Mouse (Mus musculus): ENCODE measurements around the gene Mtfr1l.

Mtfr1l gene

DNA sequence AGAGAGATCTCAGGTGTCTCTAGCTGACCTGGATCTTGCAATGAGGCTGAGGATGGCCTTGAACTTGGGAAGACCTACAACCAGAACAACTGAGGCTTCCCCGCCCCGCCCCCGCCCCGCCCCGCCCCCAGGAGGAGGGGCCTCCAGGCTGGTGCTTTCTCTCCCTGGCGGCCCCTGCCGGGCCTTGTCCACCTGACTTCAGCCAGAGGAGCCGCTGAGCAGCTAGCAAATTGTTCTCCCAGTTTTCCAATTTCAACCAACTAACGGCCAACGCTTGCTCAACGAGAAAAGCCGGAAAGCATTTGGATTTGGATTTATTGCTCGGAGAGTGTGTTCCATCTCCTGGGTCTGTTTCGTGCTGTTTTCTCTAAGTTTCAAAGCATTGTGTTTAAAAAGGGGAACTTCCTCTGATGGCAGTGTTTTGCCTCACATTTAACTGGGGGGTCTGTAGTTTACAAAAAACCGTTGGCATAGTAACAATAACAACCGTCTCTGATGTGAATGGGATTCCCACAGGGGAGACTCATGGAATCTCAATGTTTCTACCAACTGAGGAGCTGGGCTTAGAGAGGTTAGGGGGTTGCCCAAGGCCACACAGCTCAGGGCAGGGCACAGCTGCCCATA is 22.6 kb upstream of the Mtfr1l start:
- no peak for DNase-seq (ENCODE audit: low spot score in 2 of 2)

DNA sequence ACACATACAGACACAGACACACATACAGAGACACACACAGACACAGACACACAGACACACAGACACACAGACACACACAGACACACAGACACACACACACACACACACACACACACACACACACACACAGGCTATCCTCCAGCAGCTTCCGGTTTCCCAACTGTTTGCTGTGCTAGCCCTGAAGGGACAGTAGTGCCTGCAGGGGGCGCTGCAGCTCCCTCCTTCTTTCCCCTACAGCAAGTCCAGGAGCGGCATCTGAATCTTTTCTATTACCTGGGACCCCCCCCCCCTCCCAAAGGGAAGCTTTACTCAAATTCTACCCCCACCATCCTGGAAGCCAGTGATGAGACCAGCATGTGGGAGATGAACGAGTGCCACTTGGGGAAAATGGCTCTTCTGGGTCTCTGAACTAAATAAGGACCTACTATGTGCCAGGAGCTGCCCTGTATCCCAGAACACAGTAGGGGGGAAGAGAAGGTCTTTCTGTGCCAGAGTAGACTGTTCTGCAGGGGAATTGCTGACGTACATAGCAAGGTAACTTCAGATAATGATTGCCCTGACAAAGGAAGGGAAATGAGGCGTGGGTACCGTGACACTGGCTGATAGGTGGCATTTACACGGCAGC is 20.9 kb upstream of the Mtfr1l start:
- no peak for DNase-seq (ENCODE audit: low spot score in 2 of 2)

DNA sequence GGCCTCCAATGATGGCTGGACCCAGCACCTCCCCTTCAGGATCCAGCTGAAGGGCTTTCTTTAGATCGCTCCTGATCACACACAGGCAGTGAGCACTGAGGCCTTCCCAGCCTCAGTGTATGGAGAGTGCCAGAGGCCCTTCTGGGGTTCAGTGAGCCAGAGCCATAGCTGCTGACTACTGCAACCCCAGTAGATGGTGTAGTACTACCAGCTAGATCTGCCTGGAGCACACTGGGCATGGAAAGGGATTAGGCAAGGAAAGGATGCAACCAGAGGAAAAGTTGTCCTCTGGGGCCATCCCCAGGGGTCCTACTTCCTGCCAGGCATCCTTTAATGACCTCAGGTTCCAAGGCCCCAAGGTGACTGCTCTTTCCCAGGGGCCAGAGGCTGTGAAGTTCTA is 18.4 kb upstream of the Mtfr1l start:
- DNase-seq (ENCODE audit: low spot score in 2 of 2) = no peak

DNA sequence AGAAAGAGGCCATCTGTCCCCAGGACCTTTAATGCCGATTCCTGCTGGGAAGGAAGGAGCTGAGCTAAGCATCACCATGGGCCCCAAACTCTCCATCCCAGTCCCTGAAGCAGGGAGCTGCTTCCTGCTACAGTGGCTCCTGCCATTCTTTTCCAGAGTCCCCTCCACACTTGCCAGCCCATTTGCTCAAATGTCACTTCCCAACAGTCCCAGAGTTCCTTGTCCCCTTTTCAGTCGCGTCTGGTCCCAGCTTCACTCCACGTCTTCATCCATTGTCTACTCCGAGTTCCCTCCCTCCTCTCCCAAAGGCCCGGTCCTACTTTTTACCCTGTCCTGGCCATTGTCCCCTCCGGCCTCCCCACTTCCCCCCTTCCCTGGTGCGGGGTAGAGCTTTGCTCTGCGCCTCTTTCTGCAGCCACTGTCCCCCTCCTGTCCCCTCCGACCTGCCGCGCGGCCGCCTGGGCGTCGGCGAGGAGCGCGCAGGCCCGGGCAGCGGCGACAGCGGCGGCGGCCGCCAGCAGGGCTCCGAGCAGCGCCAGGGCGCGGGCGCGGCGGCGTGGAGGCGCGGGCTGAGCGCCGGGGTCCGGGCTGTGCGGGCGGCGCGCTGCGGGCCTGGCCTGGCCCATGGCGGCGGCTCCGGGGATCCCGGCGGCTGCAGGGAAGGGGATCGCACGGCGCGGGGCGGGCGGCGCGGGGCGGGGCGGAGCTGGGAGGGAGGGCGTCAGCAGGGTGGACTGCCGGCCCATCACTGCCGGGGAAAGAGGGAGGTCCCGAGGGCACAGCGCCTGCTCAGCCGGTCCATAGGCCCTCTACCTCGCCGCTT is 16.5 kb upstream of the Mtfr1l start, which contains the start of gene Selenon:
Gene Selenon, minus strand, starts transcription at position 673 of the 823 bp plus-strand sequence.
- DNase-seq (ENCODE audit: low spot score in 2 of 2) = peak in 1 of 2 experiments; percentile 24

DNA sequence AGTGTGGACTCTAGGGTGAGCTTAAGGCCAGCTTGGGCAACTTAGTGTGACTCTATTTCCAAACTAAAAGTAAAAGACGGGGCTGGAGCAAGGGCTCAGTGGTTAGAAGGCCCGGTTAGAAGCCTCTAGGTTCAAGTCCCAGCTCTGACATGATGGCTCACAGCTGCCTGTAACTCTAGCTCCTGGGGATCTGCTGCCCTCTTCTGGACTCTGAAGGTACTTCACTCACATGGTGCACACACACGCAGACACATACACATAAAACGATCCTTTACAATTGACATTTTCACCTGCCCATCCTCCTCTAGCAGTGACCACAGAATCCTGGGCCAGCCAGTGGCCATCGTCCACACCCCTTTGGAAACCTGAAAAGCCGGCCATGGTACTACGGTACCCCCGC is 14.7 kb upstream of the Mtfr1l start:
- DNase-seq (ENCODE audit: low spot score in 2 of 2) = no peak

DNA sequence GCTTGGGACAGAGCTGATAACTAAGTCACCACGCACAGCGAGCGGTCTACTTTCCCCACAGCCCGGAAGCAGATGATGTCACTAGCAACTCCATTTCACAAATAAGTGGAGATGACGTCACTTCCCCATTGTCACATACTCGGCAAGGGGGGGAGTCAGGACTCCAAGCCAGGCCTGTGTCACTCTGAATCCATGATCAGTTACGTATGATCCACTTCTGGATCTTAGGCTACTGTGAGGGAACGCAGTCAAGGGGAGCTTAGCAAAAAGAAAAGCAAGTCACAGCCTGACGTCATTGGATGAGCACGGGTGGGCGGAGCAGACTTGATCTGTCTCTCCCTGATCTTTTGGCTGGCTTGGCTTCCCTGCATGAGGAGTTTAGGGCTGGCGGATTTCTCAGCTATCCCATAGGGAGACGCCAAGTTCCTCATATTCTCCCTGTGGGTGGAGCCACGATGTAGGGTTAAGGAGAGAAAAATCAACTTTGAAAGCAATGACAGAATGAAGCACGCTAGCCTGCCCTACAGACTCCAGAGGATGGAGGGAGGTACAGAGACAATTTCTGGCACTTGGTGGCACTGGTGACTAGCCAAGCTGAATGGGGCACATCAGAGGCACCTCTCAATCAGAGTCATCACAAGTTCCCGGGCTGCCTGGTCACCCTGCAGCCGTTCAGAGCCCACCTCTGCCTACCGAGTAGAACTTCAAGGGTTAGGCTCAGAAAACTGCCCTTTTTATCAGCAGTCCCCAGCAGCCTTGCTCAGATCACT is 13.2 kb upstream of the Mtfr1l start:
- no peak for DNase-seq (ENCODE audit: low spot score in 2 of 2)

DNA sequence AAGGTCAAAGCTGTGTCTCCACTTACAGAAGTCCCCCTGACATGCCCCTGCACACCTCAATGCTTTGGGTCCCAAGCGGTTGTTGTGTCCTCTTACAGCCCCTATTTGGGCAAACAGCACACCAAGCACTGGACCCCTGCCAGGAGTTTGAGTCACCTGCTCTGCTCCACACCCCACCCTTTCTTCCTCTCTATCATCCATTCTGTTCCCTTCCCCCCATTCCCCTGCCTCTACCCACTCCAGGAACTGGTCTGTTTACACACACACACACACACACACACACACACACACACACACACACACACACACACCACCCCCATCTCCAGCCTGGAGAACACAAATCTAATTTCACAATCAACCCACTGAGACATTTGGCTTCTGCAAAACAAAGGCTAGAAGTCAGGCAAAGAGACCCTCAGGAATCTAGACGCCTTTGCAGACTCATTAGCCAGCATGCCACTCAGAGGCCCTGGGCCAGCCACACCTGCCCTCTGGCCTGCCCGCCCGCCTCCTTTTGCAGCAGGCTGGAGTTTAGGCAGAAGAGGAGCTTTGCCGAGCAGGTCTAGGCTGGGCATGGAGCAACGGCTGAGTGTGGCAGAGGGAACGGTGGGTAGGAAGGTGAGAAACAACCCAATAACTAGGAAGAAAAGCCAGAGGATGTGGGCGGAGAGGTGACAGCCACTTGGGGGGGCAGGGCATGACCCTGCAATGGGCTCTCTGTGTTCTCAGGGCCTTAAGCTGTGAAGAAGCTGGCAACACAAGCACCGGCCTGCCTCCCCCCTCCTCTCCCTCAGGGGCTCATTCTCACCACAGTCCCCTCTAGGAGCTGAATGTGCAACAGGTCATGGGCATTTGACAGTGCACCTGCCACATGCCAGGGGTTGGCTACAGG is 11.9 kb upstream of the Mtfr1l start:
- no peak for DNase-seq (ENCODE audit: low spot score in 2 of 2)

DNA sequence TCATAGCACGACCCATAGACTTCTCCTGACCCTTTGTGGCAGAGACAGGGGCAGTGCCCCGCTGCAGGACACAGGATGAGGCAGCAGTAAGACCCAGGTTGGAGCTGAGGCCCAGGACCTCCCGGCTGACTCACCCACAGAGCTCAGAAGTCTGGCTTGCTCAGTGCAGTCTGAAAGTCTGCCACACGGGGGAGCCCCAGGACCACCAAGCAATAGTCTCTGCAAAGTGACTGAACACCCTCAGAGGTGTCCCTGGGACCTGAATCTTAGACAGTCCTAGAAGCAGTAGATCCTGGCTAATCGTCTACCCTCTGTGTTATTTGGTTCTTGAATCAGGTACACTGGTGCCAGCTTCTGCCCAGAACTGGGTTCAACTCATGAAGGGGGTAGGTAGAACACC is 8.1 kb upstream of the Mtfr1l start:
- DNase-seq (ENCODE audit: low spot score in 2 of 2) = peak; percentile 79 to 89

DNA sequence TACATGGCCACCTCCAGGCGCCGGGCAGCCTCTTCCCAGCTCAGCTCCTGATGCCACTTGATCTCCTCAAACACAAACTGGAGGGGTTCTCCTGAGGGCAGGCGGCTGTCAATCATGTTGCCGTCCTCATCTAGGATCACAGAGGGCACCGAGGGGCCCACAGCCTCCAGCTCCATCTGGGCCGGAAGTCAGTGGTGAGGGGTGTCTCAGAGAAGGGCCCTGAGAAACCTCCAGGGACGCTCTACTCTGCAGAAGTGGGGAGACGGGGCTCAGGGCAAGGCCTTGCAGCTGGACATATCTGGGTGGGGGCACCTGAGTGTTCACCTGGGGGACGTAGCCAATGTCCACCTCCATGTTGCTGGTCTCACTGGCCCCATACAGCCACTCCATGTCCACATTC is 7.5 kb upstream of the Mtfr1l start:
- no peak for DNase-seq (ENCODE audit: low spot score in 2 of 2)

DNA sequence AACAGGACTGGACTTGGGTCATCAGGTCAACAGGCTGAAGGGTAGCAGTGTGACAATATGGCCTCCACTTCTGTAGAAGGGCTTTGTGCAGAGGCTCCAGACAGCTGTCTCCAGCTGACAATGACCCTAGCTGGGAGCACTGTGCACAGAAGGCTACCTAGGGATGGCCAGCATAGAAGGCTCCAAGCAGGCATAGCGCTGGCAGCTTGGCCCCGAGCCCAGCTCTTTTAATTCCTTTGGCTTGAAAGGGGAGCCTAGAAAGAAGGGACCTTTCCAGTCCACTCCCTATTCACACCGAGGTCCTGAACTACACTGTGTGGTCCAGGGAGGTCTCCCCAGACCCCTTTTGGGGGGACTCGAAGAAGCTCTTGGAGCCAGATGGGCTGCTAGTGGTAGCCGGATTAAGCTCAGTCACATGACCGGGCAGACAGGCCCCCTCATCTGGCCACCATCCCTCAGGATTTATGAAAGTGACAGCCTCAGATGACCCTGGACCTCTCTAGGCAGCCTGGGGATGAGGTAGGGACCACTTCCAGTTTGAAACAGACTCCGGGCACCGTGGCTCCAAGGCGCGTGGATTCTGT is 3.9 kb upstream of the Mtfr1l start:
- DNase-seq (ENCODE audit: low spot score in 2 of 2) = no peak

DNA sequence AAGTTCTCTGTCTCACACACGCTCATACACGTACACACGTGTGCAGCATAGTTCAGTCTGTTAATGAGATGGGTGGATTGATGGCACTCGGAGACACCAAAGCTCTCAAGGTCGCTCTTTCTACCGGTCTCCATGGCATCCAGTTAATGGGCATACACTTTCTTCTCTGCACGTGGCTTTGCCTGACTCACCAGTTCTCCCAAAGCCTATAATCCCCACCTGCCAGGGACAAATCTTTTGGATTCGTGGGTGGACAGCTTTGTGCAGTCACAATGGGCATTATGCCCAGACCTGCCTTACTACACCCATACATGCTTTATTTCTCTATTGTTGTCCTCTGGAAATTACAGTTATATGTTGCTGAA is 582 bp upstream of the Mtfr1l start:
- peak; percentile 47 to 57 for DNase-seq (ENCODE audit: low spot score in 2 of 2)

DNA sequence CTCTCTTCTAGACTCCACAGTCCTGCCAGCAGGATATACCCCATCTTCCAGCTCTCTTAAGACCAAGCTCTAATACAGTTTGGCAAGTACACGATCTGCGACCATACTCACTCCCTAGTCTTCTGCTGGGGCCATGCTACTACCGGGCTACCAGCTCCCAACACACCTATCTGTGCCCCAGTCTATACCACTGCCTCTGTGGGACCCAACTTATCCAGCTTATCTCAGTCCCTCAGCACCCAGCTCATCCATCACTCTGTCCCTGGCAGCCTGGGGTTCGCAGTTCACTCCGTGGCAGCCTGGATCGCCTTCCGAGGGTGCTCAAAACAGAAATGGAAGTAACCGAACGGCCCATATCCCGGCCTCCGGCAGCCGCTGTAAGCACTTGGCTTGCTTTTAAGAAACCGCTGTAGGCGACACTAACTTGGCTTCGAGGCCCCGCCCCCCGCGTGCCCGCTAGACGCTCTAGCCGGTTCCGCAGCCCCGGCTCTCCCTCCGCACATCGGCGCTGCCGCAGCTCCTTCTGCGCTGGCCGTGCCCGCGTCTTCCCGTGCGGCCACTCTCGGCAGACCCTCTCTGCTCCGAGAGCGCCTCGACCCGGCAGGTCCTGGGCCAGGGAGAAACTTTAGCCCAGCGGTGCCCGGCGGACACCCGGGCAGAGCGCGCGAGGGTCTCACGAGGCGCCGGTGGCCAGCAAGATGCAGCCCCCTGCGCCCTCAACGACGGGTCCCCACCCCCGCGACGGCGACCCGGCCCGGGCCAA is 882 bp downstream of the Mtfr1l start:
- peak; percentile 32 to 42 for DNase-seq (ENCODE audit: low spot score in 2 of 2)

DNA sequence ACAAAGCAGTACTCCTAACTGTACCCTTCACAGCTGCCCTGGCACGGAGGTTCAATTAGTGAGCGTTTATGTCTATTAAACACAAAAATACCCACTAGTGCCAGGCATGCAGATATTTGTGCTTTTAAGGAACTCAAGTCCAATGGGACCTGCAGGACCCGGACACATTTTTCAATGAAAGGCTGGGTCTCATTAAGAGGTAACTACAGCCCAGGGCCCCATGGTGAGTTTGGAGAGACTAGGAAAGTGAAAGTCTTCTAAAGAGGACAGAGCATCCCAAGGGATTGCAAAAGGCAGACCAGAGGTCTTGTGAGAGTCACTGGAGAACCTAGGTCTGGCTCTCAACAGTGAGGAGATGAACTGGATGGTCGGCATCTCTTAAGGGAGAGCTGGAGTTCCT is 1.8 kb downstream of the Mtfr1l start:
- DNase-seq (ENCODE audit: low spot score in 2 of 2) = no peak

DNA sequence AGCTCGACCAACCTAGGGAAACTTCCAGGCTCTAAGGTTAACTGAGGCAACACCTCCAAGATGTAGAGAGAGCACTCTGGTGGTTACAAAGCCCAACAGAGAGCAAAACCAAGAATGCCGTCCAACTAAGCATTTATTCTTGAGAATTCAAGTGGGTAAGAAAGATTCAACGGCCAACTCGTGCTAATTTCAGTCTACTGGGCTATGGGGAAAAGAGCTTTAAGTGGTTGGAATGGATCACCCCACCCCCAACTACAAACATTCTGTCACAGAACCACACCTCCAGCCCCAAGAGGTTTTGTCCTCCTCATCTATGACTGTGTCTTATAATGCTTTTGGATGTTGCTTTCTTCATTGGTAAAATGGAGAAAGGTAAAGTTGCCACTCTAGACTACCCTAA is 2.3 kb downstream of the Mtfr1l start:
- no peak for DNase-seq (ENCODE audit: low spot score in 2 of 2)

DNA sequence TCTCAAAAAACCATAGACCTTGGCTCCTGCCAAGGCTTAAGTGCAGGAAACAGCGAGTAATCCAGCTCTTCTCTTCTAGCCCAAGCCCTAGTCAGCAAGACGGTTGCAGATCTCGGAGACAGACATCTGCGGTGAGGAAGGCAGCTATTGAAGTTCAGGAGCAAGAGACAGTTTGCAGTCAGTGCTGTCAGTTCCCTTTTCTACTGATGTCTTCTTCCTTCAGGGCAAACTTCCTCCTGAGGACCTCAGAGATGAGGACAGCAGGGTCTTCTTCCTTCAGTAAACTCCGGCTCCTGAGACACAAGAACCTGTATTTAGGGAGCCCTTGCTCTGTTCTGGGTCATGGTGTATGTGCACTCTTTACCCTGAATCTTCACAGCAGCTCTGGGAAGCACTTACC is 9.0 kb downstream of the Mtfr1l start:
- no peak for DNase-seq (ENCODE audit: low spot score in 2 of 2)

DNA sequence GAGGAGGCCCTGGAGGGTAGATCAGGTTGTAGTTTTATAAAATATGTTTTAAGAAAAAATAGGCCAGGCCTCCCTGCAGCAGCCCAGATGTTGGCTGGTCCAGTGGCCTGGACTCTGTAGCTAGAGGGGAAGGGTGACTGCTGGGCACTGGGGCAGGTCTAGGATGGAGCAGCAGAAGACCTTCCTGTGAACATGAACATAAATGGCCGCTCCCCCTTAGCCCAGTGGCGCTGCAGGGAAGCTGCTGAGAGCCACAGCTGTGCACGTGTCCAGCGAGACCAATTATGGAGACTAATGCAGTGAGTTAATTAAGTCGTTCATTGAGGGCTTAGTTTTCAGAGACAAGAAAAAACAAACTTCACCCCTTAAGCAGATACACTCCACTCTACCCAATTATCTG is 9.4 kb downstream of the Mtfr1l start:
- DNase-seq (ENCODE audit: low spot score in 2 of 2) = no peak

DNA sequence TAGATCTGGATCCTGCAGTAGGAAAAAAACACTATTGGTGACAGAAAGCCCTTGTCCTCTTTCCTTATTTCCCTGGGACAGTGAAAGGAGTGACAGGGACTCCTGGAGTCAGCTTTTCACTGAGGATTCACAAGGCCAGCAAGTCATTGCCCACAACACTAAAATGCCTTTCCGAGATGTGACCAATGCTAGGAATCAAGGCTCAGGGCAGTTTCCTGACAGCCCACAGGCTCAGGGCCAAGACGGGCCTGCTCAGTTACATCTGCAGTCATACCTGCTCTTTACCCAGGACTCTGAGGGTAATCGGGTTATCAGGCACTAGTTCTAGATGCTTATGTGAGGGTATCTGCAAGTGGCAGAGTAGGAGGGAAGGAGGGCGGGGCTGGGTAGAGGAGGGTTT is 11.7 kb downstream of the Mtfr1l start:
- no peak for DNase-seq (ENCODE audit: low spot score in 2 of 2)

DNA sequence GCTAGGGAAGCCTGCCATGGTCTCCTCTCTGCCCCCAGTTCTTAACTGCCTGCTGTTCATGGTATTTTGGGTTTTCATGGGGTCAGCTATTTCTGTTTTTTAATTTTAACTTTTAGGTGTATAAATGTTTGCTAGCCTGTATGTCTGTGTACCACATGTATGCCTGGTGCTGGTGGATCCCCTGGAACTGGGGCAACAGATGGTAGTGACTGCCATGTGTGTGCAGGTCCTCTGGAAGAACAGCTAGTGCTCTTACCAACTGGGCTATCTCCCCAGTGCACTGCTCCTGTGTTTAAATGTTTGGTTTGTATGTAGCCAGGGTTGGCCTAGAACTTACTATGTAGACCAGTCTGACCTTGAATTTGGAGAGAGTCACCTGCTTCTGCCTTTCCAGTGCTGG is 15.9 kb downstream of the Mtfr1l start:
- DNase-seq (ENCODE audit: low spot score in 2 of 2) = no peak

DNA sequence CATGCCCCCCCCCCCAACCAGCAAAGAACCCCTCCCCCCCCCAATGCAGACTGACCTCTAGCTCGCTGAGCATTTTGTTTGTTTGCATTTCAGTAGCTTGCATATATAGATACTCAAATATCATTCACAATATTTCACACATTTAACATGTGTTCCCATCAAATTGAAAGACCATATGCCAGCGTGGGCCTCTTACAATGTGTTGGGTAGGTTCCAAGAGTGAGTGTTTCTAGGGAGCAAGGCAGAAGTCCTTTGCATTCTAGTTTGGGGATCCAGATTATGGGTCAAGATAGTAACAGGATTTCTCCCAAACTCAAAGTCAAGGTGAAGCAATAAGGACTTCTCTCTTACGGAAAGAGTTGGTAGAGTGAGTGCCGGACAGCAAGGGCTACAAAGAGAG is 16.6 kb downstream of the Mtfr1l start:
- no peak for DNase-seq (ENCODE audit: low spot score in 2 of 2)

DNA sequence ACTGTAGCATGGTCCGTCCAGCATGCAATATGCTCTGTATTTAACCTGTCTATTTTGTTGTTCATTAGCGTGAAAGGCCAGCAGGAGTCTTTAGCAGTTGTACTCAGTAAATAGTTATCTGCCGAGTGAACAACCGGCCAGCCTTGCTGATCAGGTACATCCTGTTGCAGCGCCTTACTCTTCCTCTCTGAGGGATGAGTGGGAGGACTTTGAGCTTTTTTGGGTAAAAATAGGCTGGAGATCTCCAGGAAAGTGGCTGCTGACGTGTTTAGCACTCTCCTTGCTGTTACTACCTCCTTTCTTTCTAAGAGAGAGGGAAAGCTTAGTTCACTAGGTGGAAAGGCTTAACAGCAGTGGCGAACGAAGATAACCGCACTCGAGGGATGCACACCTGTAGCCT is 17.5 kb downstream of the Mtfr1l start:
- DNase-seq (ENCODE audit: low spot score in 2 of 2) = peak in 1 of 2 experiments; percentile 65
